Mouse (Mus musculus): ENCODE results near the gene Ap3b2.

DNA sequence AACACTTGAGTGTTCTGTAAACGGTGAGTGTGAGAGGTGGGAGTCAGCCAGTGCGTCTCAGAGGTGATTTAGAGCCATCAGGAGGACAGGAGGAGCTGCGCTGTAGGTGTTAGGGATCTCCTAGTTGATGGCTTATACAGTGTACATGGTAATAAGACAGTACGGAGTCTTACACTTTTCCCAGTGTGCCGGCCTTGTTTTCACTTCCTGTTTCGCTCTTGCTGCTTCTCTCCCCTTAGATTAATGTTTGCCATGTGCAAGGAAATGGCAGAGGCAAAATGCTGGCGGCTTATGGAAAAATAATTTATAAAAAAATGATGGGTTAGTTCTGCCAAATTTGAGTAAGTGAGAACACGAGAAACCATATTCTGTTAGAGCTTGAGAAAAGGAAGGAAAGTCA is 35.2 kb upstream of the Ap3b2 start:
- no peak for TF ChIP-seq CTCF (IDR thresholded peaks at IDR 0.05; ENCODE audit: control insufficient read depth, insufficient read depth, low read length)
- no peak for TF ChIP-seq POLR2A (IDR thresholded peaks at IDR 0.05; ENCODE audit: borderline replicate concordance, control insufficient read depth, low read depth, low read length)

Data from bone marrow, adult 2 months (tissue).